Mouse (Mus musculus) stomach, embryonic 16.5 days (tissue): Measurements from ENCODE around the gene Utrn. TPM values are rescaled to one million over a fixed set of nuclear protein-coding genes. Genes with fewer than 3 reads are reported as not detected.

Experiments
- ATAC-seq: fragments of 200-750 bp; cut with Nextera tagmentation; 2 replicates; pipeline ENCODE4 v1.8.0; 2017; ENCODE audit warnings: moderate number of reproducible peaks, moderate TSS enrichment; ENCODE audit not compliant: insufficient read depth, low FRiP score
- H3K27ac ChIP-seq: fragments of 300-500 bp; sonication (generic); 2 replicates; pipeline ENCODE4 v1.5.1; 2014; ENCODE audit warnings: low read length
- H3K27me3 ChIP-seq: fragments of 300-500 bp; sonication (generic); 2 replicates; pipeline ENCODE4 v1.6.1; 2014; ENCODE audit warnings: low read length, control low read depth, mixed read lengths; ENCODE audit not compliant: control insufficient read depth, insufficient read depth
- H3K36me3 ChIP-seq: fragments of 300-500 bp; sonication (generic); 2 replicates; pipeline ENCODE4 v1.6.1; 2014; ENCODE audit warnings: low read length; ENCODE audit not compliant: control insufficient read depth, insufficient read depth
- H3K4me1 ChIP-seq: fragments of 300-500 bp; sonication (generic); 2 replicates; pipeline ENCODE4 v1.6.1; 2014; ENCODE audit warnings: low read length, control low read depth, mixed read lengths; ENCODE audit not compliant: control insufficient read depth, insufficient read depth
- H3K4me2 ChIP-seq: fragments of 300-500 bp; sonication (generic); 2 replicates; pipeline ENCODE4 v1.6.1; 2014; ENCODE audit warnings: low read depth, low read length, mixed read lengths
- H3K4me3 ChIP-seq: fragments of 300-500 bp; sonication (generic); replicated peaks from 2 replicates; pipeline ENCODE4 v1.5.1; 2014; ENCODE audit warnings: mild to moderate bottlenecking, low read length
- H3K9ac ChIP-seq: fragments of 300-500 bp; sonication (generic); 2 replicates; pipeline ENCODE4 v1.6.1; 2014; ENCODE audit warnings: low read length
- H3K9me3 ChIP-seq: fragments of 300-500 bp; sonication (generic); replicated peaks from 2 replicates; pipeline ENCODE4 v1.6.1; 2016; ENCODE audit warnings: low read length, control low read depth; ENCODE audit not compliant: control insufficient read depth
- WGBS: fragments of 180-500 bp; shearing (Covaris S2); extraction: QIAGEN DNeasy Blood & Tissue Kit; methylation state at CpG from one replicate; pipeline ENCODE4 v1.1.7; 2014; 5-methylcytosine and 5-hydroxymethylcytosine counted together
- polyA plus RNA-seq: library from polyadenylated mRNA; unstranded; fragments of >200 nt; fragmentation: Nextera tagmentation; extraction: Ambion mirVana; gene quantifications from 2 replicates; pipeline ENCODE4 v1.2.1, GENCODE M21; 2015

The Utrn gene
- polyA plus RNA-seq, 1 experiment from 2014 or later, result 72.0 TPM

DNA sequence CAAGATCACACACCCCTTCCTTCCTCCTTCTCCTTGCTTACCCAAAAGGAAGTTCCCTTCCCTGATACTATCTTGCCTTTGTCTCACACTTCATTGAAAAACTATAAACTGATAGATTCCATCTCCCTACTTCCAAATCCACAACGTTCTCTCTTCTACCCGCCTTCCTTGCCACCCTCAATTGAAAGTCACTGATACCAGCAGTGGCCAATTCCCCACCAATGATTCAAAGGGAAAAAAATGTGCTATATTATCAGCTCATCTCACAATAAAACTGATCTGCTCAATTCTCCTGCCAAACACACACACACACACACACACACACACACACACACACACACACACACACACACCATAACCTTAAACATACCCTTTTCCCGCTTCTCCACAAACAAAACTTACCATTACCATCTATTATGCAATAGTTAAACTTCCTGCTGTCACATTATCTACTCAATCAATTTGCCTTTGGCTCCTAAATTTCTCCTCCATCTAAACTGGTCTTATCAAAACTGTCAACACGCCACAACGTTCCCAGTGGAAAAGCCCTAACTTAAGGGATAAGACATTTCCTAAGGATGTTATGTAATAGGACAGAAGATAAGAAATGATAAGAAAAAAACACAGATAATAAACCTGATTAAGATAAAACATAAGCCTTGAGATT, 399.6 kb downstream of the Utrn start:
- ATAC-seq, result no peak
- Histone ChIP-seq H3K4me3 (no peak overlapping the region), H3K9ac (no peak overlapping the region), H3K9me3 (no peaks in the 10 kb centered on the region), H3K36me3 (no peaks in the 10 kb centered on the region), H3K27me3 (no peaks in the 10 kb centered on the region), H3K27ac (peak overlapping the region; percentile 38; the same call in 1 of the 2 replicates), H3K4me1 (no peaks in the 10 kb centered on the region), H3K4me2 (no peak overlapping the region)
- WGBS, result 50% methylated on average over 5 of the region's 5 CpGs

DNA sequence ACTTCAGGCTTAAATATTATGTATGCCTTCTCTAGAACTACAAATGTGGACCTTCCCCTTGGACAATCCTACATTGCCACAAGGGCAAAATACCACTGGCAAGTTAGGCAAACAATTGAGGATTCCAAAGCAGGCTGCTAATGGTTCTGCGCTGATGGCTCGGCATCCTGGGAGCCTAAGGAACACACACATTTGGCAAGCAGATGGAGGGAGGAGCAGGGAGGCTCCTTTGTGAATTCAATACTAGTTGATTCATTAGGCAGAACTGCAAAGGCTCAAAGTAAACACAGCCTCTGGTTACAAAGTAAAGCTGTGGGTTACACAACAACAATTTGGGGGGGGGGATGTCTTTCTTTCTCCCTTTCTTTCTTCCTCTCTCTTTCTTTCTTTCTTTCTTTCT, 401.6 kb downstream of the Utrn start:
- H3K4me3 ChIP-seq, result no peak overlapping the region

DNA sequence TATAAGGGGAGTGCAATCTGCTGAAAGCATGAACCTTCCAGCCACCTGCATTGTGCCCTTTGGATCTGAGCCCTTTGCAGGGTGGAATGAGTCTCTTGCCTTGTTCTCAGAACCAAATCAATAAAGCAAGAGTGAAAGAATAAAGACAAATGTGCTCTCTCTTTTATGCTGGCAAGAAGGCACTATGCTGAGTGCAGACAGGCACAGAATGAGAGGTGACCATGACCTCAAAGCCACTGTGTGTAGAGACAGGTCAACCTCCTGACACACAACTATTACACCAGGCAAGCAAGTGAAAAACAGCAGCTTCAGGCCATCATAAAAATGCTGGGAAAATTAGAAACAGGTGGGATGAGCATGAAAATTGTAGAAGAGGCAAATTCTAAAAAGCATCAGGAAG, 408.2 kb downstream of the Utrn start:
- Histone ChIP-seq H3K27ac (no peak overlapping the region), H3K27me3 (no peaks in the 10 kb centered on the region), H3K4me2 (no peak overlapping the region), H3K9ac (no peak overlapping the region), H3K36me3 (no peaks in the 10 kb centered on the region; the same call in 1 of the 2 replicates), H3K4me3 (no peak overlapping the region), H3K9me3 (no peaks in the 10 kb centered on the region), H3K4me1 (no peaks in the 10 kb centered on the region)
- ATAC-seq, result no peak

More for the DNA sequence above, 401.6 kb downstream of the Utrn start:
- no peak overlapping the region for H3K4me2 ChIP-seq
- H3K36me3 ChIP-seq, result no peaks in the 10 kb centered on the region; the same call in 1 of the 2 replicates
- no peaks in the 10 kb centered on the region for H3K27me3 ChIP-seq
- no peaks in the 10 kb centered on the region for H3K9me3 ChIP-seq
- H3K9ac ChIP-seq, result no peak overlapping the region
- no peak overlapping the region for H3K27ac ChIP-seq
- H3K4me1 ChIP-seq, result no peaks in the 10 kb centered on the region
- no peak for ATAC-seq
- 37% methylated on average over 2 of the region's 2 CpGs for WGBS

DNA sequence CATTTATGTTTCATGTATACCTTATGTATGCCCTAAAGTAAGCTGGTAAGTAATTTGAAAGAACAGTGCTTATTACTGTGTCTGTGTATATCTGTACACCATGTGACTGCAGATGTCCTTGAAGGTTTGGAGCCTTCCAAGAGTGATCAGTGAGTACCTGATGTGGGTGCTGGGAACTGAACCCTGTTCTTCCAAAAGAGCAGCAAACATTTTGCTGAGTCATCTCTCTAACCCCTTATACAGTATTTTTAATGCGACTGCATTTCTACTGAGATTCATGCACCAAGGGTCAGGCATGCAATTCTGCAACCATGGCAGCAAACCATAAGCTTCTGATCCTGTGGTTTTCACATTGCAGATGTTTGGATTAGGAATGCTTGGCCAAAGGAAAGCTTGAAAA, 412.3 kb downstream of the Utrn start:
- Histone ChIP-seq H3K9ac (no peak overlapping the region), H3K9me3 (no peaks in the 10 kb centered on the region), H3K4me3 (no peak overlapping the region), H3K27me3 (no peaks in the 10 kb centered on the region), H3K4me2 (no peak overlapping the region), H3K4me1 (no peaks in the 10 kb centered on the region), H3K27ac (no peak overlapping the region), H3K36me3 (no peaks in the 10 kb centered on the region)
- no peak for ATAC-seq
- 96% methylated on average over 1 of the region's 1 CpGs for WGBS

DNA sequence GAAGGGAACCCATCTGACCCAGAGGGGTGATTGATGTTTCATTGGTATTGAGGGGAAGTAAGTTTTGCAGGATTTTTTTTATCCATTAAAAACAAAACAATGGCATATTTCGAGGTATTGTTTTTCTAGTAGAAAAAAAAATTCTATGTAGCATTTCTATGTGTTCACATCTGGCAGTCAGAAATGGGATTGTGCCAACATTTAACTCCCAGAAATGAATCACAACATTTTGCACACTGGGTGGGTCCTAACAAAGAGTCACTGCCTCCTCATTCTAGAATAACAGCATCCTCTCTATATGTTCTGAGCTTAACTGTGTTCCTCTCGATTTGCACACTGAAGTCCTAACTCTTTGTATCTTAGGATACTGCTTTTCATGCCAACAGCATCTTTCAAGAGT, 416.5 kb downstream of the Utrn start:
- H3K36me3 ChIP-seq, result peaks cover 3% of the 10 kb centered on the region; the same call in 1 of the 2 replicates
- no peak overlapping the region for H3K9ac ChIP-seq
- H3K27ac ChIP-seq, result no peak overlapping the region
- H3K4me2 ChIP-seq, result no peak overlapping the region
- no peak overlapping the region for H3K4me3 ChIP-seq
- no peaks in the 10 kb centered on the region for H3K27me3 ChIP-seq
- no peaks in the 10 kb centered on the region for H3K4me1 ChIP-seq
- whole genome bisulfite sequencing, result 75% methylated on average over 2 of the region's 2 CpGs
- ATAC-seq, result no peak
- no peaks in the 10 kb centered on the region for H3K9me3 ChIP-seq

DNA sequence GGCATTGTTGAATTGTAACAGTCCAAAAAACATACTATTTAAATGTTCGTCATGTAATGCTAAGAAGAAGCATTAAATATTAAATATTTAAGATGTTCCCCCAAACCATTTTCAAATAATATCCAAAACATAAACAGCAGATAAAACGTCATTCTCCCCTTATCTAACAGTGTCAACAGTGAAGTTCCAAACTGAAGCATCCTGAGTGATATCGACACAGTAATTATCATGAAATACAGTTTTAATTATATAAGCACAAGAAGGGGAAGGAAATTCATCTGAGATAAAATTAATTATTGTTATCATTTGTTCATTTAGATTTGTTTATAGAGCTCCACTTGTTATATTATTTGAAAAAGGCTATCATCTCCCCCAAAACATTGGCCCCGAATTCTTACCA, 425.0 kb downstream of the Utrn start:
- 86% methylated on average over 4 of the region's 4 CpGs for WGBS
- Histone ChIP-seq H3K4me3 (no peak overlapping the region), H3K9me3 (no peaks in the 10 kb centered on the region), H3K9ac (no peak overlapping the region), H3K36me3 (peaks cover 4% of the 10 kb centered on the region; the same call in 1 of the 2 replicates), H3K4me2 (no peak overlapping the region), H3K27me3 (no peaks in the 10 kb centered on the region), H3K4me1 (no peaks in the 10 kb centered on the region), H3K27ac (no peak overlapping the region)
- ATAC-seq, result no peak

DNA sequence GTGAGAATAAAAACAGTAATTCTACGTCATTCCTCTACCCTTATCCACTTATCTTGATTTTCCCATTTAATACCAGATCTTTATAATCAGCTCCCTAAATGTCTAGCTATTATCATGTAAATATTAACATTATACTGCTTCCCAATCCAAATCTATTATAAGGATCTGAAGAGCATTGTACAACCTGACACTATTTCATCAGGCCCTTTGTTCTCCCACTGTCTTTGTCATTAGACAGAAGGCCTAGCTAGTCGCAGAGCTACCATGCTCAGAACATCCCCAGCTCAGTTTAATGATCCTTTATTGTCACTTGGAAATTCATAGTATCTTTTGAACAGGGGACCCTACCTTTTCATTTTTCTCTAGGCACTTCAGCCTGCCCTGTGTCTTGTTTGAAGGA, 436.0 kb downstream of the Utrn start:
- WGBS, result 85% methylated on average over 2 of the region's 2 CpGs
- H3K9me3 ChIP-seq, result no peaks in the 10 kb centered on the region
- H3K4me1 ChIP-seq, result no peaks in the 10 kb centered on the region
- H3K4me3 ChIP-seq, result no peak overlapping the region
- H3K27ac ChIP-seq, result no peak overlapping the region
- no peaks in the 10 kb centered on the region for H3K27me3 ChIP-seq
- no peak overlapping the region for H3K4me2 ChIP-seq
- no peak overlapping the region for H3K9ac ChIP-seq
- no peaks in the 10 kb centered on the region for H3K36me3 ChIP-seq
- ATAC-seq, result no peak

DNA sequence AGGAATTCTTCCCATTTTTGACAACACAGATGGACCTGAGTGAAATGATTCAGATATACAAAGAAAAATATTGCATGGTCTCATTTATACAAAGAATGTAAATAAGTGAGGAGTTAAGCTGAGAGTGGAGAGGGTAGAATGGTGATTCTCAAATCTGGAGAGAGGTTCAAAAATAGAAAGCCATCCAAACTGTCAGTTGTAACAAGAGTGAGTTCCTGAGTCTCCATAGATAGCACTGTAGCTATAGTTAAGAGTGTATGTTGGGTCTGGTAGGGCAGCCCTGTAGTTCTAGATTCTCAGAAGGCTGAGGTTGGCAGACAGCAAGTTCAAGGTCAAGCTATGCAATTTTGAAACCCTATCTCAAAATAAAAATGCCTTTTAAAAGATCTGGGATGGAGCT, 438.8 kb downstream of the Utrn start:
- Histone ChIP-seq H3K4me3 (no peak overlapping the region), H3K9ac (no peak overlapping the region), H3K9me3 (no peaks in the 10 kb centered on the region), H3K4me2 (no peak overlapping the region), H3K36me3 (no peaks in the 10 kb centered on the region), H3K27ac (no peak overlapping the region), H3K27me3 (no peaks in the 10 kb centered on the region), H3K4me1 (no peaks in the 10 kb centered on the region)
- ATAC-seq, result no peak

DNA sequence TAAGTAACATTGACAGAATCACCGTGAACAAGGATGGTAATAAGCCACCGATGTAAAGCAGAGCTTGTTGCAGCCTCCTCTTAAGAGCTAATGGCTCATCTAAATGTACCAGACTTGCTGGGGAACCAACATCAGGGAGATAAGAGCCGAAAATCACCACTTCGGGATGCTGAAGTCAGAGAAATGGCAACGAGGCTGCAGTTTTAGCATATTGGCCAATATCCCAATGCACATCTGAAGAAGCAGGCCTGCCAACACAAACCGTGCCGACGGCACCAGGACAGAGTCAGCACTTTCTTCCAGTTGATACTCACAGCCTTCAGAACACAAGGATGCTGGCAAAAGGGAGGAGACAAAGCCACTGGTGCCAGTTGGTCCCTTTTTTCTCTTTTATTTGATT, 442.3 kb downstream of the Utrn start:
- Histone ChIP-seq H3K9me3 (no peaks in the 10 kb centered on the region), H3K4me3 (no peak overlapping the region), H3K27ac (no peak overlapping the region), H3K4me2 (no peak overlapping the region), H3K4me1 (no peaks in the 10 kb centered on the region), H3K9ac (no peak overlapping the region), H3K27me3 (no peaks in the 10 kb centered on the region), H3K36me3 (no peaks in the 10 kb centered on the region)
- WGBS, result 88% methylated on average over 8 of the region's 8 CpGs
- ATAC-seq, result no peak
